Mouse (Mus musculus) stomach, postnatal 0 days (tissue): Measurements from ENCODE around the gene Slc22a8. TPM values are rescaled to one million over a fixed set of nuclear protein-coding genes. Genes with fewer than 3 reads are reported as not detected.

ENCODE experiments used
- ATAC-seq: fragments of 200-750 bp; cut with Nextera tagmentation; 2 replicates; pipeline ENCODE4 v1.8.0; 2017; ENCODE audit not compliant: low FRiP score, low TSS enrichment
- DNase-seq: peaks from one replicate; pipeline ENCODE4 v3.0.0-alpha.2; 2016; ENCODE audit warnings: low spot score
- H3K27ac ChIP-seq: fragments of 300-500 bp; sonication (generic); replicated peaks from 2 replicates; pipeline ENCODE4 v1.5.1; 2014; ENCODE audit warnings: mild to moderate bottlenecking, control low read depth
- H3K27me3 ChIP-seq: fragments of 300-500 bp; sonication (generic); 2 replicates; pipeline ENCODE4 v1.6.1; 2014; ENCODE audit warnings: low read length; ENCODE audit not compliant: control insufficient read depth, insufficient read depth
- H3K36me3 ChIP-seq: fragments of 300-500 bp; sonication (generic); 2 replicates; pipeline ENCODE4 v1.6.1; 2014; ENCODE audit warnings: low read length, mixed read lengths; ENCODE audit not compliant: control insufficient read depth, insufficient read depth
- H3K4me1 ChIP-seq: fragments of 300-500 bp; sonication (generic); replicated peaks from 2 replicates; pipeline ENCODE4 v1.6.1; 2014; ENCODE audit warnings: antibody characterized with exemption; ENCODE audit not compliant: control insufficient read depth, insufficient read depth
- H3K4me2 ChIP-seq: fragments of 300-500 bp; sonication (generic); replicated peaks from 2 replicates; pipeline ENCODE4 v1.6.1; 2014; ENCODE audit warnings: low read depth, mild to moderate bottlenecking, control low read depth, moderate library complexity
- H3K4me3 ChIP-seq: fragments of 300-500 bp; sonication (generic); 2 replicates; pipeline ENCODE4 v1.5.1; 2014; ENCODE audit warnings: low read depth, low read length, control low read depth
- H3K9ac ChIP-seq: fragments of 300-500 bp; sonication (generic); 2 replicates; pipeline ENCODE4 v1.6.1; 2014; ENCODE audit warnings: mild to moderate bottlenecking, low read length, control low read depth, mixed read lengths
- H3K9me3 ChIP-seq: fragments of 300-500 bp; sonication (generic); 2 replicates; pipeline ENCODE4 v1.6.1; 2016; ENCODE audit warnings: low read length; ENCODE audit not compliant: control insufficient read depth
- CTCF ChIP-seq: IDR thresholded peaks from 2 replicates; pipeline ENCODE4 v1.5.1; 2016; ENCODE audit warnings: antibody characterized with exemption, low read depth, mild to moderate bottlenecking, moderate library complexity
- EP300 ChIP-seq: optimal IDR thresholded peaks from 2 replicates; pipeline ENCODE3; 2016; ENCODE audit warnings: antibody characterized with exemption
- WGBS: fragments of 180-500 bp; shearing (Covaris S2); extraction: QIAGEN DNeasy Blood & Tissue Kit; methylation state at CpG from one replicate; pipeline ENCODE4 v1.1.7; 2014; 5-methylcytosine and 5-hydroxymethylcytosine counted together
- polyA plus RNA-seq: library from polyadenylated mRNA; unstranded; fragments of >200 nt; fragmentation: Nextera tagmentation; extraction: Ambion mirVana; gene quantifications from 2 replicates; pipeline ENCODE4 v1.2.1, GENCODE M21; 2015

Gene Slc22a8
- 0.06 TPM in 1 of 2 replicates, not detected in the other for polyA plus RNA-seq

DNA sequence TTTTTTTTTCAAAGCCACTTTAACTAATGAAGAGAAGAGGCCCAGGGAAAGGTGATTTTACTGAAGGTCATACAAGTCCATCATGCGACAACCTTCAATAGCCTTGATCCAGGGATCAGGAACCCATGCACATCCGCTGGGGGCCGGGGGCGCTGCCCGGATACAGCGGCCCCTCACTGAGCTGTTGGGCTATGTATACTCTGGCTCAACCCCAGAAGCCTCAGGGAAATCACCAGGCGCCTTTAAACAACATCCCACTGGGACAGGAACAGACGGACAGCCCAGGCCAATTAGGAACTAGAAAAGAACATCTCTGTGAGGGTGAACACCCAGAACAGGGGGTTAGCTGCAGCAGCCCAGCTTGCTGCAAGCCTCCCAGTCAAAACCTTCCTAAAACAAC, at the start of gene Slc22a8:
Slc22a8 (plus strand) TSS at position 301 of the 400 bp plus-strand sequence.
- WGBS: 74% methylated on average over 8 of the region's 8 CpGs
- TF ChIP-seq CTCF: no peak
- TF ChIP-seq EP300: no peak
- Histone ChIP-seq H3K4me1 (no peaks in the 10 kb centered on the region), H3K27me3 (no peaks in the 10 kb centered on the region), H3K4me3 (no peak within 1 kb of the TSS), H3K9me3 (no peaks in the 10 kb centered on the region), H3K9ac (no peak within 1 kb of the TSS), H3K36me3 (no peaks in the 10 kb centered on the region), H3K4me2 (no peak within 1 kb of the TSS), H3K27ac (no peak within 1 kb of the TSS)
- DNase-seq (no peak), ATAC-seq (no peak)

DNA sequence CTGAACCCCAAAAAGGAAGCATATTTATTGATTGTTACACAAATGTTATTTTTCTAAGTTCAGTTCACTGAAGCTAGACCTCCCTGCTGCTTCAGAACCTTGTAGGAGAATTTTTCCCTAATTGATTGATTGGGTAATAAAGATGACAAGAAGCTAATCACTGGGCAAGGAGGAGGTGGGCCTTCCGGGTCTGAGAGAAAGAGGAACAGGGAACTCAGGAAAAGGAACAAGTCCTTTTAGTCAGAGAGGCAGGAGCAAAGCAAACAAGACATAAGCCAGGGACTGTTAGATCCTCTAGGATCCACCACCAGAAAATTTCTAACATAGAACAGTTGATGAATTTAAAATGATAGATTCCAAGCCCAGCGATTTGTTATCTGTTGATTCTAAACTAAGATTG, 32.2 kb upstream of the Slc22a8 start:
- Histone ChIP-seq H3K27me3 (no peaks in the 10 kb centered on the region), H3K4me2 (no peak overlapping the region), H3K27ac (no peak overlapping the region), H3K9me3 (no peaks in the 10 kb centered on the region), H3K4me3 (no peak overlapping the region), H3K9ac (no peak overlapping the region), H3K36me3 (no peaks in the 10 kb centered on the region), H3K4me1 (no peaks in the 10 kb centered on the region)
- 44% methylated on average over 2 of the region's 2 CpGs for WGBS
- DNase-seq: no peak
- no peak for ATAC-seq
- no peak for TF ChIP-seq EP300
- no peak for TF ChIP-seq CTCF

DNA sequence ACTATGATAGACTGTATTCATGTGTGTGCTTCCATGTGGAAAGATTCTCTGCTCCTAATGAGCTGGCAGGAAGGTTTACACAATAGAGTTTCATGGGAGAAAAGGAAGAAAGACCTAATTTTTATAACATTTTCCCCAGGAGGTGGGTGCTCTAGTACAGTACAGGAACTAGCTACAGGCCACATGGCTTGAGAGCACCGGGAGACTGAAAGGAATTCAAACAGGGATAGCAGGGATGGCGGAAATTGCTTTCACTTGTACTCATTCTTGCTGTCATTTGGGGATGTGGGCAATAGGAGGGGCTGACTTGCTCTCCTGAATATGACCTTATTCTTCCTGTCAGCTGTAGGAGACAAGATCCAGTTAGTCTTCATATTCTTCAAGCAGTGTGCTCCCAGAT, 27.0 kb upstream of the Slc22a8 start:
- H3K9ac ChIP-seq: no peak overlapping the region
- 50% methylated on average over 2 of the region's 2 CpGs for WGBS
- DNase-seq (no peak), ATAC-seq (no peak)
- TF ChIP-seq EP300 (no peak), CTCF (no peak)
- H3K4me1 ChIP-seq: no peaks in the 10 kb centered on the region
- no peak overlapping the region for H3K27ac ChIP-seq
- H3K4me3 ChIP-seq: no peak overlapping the region
- no peak overlapping the region for H3K4me2 ChIP-seq
- H3K36me3 ChIP-seq: no peaks in the 10 kb centered on the region
- H3K27me3 ChIP-seq: no peaks in the 10 kb centered on the region
- no peaks in the 10 kb centered on the region for H3K9me3 ChIP-seq

DNA sequence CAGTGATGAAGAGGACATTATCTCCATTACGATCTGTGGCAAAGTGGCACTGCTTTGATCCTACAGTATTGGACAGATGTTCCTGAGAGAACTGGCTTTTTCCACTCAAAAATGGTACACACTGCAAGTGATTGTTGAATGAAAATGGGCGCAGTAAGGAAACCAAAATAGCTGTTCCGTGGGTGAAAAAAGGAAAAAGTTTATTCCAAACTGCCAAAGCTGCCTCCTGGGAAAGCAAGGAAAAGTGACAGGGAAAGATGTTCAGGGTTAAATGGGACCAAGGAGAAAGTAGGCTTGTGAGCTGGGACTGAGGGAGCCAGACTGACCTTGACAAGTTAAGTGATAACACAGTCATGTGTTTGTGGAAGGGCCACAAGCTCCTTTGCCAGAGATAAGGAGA, 26.6 kb upstream of the Slc22a8 start:
- DNase-seq (no peak), ATAC-seq (no peak)
- WGBS: 78% methylated on average over 3 of the region's 3 CpGs
- Histone ChIP-seq H3K4me3 (no peak overlapping the region), H3K36me3 (no peaks in the 10 kb centered on the region), H3K4me2 (no peak overlapping the region), H3K9ac (no peak overlapping the region), H3K4me1 (no peaks in the 10 kb centered on the region), H3K27ac (no peak overlapping the region), H3K9me3 (no peaks in the 10 kb centered on the region), H3K27me3 (no peaks in the 10 kb centered on the region)
- TF ChIP-seq CTCF (no peak), EP300 (no peak)

DNA sequence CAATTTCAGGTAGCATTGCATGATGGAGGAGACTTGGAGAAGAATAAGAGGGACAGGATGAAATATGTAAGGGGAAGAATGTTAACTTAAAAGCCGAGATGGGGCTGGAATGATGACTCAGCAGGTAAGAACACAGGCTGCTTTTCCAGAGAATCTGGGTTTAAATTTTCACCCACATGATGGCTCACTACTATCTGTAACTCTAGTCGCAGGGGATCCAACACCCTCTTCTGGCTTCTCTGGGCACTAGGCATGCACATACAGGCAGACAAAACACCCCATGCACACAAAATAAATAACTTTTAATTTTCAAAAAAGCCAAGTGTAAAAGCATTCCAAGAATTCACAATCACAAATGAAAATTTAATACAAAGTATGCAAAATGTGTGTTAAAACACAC, 25.8 kb upstream of the Slc22a8 start:
- no peak for TF ChIP-seq EP300
- TF ChIP-seq CTCF: no peak
- ATAC-seq: no peak
- 41% methylated on average over 2 of the region's 2 CpGs for whole genome bisulfite sequencing

DNA sequence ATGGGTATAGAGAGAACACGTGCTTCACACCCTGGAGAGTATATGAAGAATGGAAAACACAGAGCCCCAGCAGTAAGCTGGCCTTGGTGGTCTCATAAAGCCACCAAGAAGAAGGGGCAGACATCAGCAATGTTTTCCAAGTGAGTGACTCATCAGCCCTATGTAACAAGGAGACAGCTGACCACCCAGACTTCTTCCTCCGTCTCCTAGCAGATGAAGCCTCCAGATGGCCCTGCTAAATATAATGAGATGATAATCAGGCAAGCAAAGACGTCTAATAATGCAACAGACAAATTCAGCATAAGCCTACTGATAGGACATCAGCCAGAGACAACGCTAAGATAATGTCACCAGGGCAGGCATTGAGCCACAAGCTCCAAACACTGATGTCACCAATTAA, 25.1 kb upstream of the Slc22a8 start:
- WGBS: 35% methylated on average over 4 of the region's 4 CpGs
- no peak overlapping the region for H3K4me3 ChIP-seq
- no peak overlapping the region for H3K27ac ChIP-seq
- H3K4me2 ChIP-seq: no peak overlapping the region
- H3K27me3 ChIP-seq: no peaks in the 10 kb centered on the region
- H3K9me3 ChIP-seq: no peaks in the 10 kb centered on the region
- no peaks in the 10 kb centered on the region for H3K36me3 ChIP-seq
- DNase-seq: no peak
- H3K4me1 ChIP-seq: no peaks in the 10 kb centered on the region
- no peak for TF ChIP-seq EP300
- no peak for TF ChIP-seq CTCF
- no peak for ATAC-seq
- H3K9ac ChIP-seq: no peak overlapping the region

More for the DNA sequence above, 25.8 kb upstream of the Slc22a8 start:
- Histone ChIP-seq H3K4me1 (no peaks in the 10 kb centered on the region), H3K9ac (no peak overlapping the region), H3K27ac (no peak overlapping the region), H3K27me3 (no peaks in the 10 kb centered on the region), H3K9me3 (no peaks in the 10 kb centered on the region), H3K36me3 (no peaks in the 10 kb centered on the region), H3K4me3 (no peak overlapping the region), H3K4me2 (no peak overlapping the region)
- no peak for DNase-seq
